Mouse (Mus musculus) MEL-GATA-1-ER (cell line): Measurements from ENCODE around the gene Rsph10b.

Source experiments
- DNase-seq: peaks from one replicate; pipeline ENCODE4 v3.0.0-alpha.2; 2012; ENCODE audit warnings: low read depth; ENCODE audit errors: extremely low read depth

Gene Rsph10b

DNA sequence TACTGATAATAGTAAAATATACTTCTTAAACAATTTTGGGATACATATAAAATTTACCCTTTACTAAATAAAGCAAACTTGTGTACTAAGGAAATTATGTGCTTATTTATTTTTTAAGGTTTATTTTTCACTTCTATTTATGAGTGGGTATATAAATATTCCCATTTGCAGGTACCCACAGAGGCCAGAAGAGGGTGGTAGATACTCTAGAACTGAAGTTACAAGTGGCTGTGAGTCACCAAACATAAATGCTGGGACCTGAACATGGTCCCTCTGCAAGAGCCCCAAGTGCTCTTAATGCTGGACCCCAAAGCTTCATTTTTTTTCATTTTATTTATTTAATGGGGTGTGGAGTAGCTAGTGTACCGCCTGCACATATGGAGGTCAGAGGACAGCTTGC, 1.0 kb downstream of the Rsph10b start:
- no peak for DNase-seq

DNA sequence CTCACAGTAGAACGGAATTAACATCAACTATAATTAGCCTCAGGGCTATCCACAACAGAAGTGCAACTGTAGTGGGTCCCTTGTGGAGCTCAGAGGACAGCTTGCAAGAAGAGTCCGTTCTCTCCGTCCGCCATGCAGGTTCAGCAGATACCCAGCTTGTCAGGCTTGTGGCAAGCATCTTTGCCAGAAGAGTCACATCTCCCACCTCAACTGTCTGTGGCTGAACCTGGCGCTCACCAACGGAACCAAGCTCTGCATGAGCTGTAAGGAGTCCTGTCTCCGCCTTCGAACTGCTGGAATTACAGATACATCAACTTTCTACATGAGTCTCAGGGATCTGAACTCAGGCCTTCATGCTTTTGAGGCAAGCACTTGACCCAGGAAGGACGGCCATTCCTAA, 3.3 kb downstream of the Rsph10b start:
- DNase-seq, result no peak

DNA sequence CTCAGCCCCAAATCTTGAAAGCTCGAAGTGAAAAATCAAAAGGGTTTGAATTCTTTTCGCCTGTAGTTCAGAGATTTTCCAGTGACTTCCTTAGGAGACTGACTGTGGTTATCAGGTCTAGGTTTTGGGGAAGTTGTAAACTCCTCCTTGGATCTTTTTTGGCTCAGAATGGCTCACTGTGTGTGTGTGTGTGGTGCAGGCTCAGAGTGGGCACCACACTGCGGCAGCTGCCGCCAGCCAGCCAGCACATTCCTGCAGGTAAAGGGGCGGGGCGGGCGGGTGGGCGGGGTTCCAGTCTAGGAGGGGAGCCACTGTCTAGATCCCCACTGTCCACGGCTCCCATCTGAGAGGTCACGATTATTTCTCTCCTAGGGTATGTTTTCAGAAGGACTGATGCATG, 8.8 kb downstream of the Rsph10b start:
- DNase-seq, result no peak

DNA sequence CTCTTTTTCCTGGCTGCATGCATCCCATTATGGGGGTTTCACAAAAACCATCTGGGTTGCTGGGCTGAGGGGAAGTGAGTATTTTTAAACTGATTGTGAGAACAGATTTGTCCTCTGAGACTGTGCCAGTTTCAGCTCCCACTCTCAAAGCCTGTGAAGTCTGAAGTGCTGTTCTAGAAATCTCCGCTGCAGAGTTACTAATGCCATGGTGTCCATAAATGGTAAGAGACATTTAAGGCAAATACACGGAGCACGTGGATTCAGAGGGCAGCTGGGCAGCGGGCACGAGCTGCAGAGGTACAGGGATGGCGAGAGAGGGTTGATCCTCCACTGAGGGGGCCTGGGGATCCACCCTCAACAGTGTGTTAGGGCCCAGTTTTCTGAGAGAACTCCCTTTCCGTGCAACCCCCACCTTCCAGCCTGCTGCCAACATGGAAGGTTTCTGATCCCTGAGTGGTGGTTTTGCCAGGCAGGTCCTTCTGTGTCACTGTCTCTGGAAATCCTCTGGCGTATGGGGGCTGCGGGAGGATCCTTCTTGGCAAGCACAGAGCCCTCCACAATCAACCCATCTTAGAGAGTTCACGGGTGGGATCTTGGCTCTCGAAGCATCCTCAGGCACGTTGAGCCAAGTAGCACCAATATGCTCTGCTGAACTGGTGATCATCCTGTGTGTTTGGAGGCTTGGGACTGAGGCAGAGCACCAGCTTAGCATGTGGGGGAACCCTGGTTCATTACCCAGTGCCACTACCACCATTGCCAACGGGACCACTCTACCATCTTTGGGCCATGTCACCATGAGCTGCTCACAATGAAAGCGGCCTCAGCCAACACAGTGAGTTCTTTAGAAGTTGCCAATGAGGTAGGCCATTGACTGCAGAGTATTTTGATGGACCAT, 10.6 kb downstream of the Rsph10b start:
- no peak for DNase-seq

DNA sequence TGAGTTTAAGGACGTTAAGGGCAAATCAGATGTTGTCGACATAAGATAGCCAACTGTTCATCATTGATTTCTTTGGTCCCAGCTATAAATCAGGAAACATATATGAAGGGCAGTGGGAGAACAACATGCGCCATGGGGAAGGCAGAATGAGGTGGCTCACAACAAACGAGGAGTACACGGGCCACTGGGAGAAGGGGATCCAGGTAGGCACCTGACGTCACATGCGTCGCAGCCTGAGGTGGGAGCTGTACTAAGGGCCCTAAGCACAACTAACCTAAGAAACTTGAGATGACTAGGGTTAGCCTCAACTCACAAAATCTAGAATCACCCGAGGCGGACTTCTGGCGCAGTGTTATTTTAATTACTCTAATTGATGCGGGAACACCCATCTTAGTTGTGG, 15.5 kb downstream of the Rsph10b start:
- no peak for DNase-seq

DNA sequence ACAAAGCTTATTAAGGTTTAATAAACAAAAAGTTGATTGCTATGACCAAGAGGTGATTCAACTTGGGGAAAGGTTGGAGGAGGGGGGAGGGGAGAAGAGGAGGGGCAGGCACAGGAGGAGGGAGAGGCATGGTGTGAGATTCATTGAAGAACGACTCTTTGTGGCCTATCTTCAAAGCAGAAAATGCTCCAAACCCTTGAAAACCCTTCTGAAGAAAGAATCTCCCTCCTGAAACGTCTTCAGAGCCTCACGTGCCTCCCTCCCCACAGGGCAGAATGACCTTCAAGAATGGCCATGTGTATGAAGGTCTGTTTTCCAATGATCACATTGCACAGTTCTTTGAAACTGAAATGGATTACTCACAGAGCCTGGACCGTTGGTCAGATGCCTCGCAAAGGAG, 17.2 kb downstream of the Rsph10b start:
- no peak for DNase-seq

DNA sequence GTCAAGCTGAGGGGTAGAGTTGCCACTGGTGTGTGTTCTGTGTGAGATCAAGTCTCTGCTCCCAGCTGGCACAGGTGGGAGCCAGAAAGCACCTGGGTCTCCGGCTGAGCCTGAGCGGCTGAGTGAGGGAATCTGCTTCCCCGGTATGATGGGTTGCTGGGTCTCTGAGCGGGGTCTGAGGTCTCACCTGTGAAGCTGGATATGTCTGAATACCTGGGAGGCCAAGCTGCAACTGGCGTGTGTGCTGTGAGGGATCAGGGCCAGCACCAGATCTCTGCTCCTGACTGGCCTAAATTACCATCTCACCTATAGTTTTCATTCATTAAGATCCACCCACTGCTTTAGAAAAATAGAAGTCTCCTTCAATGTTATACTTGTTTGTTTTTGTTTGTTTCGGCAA, 24.3 kb downstream of the Rsph10b start:
- DNase-seq, result no peak

DNA sequence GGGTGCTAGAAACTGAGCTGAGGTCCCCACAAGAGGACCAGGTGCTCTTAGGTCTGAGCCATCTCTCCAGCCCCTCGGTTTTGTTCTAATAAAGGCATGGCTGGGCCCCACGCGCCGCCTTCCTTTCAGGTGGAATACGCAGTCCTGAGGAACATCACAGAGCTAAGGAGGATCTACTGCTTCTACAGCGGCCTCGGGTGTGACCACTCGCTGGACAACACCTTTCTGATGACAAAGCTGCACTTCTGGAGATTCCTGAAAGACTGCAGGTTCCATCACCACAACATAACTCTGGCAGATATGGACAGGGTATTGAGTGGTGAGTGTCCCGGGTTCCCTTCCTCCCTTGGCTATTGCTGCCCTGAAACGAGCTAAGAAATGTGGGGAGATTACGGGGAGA, 26.7 kb downstream of the Rsph10b start:
- DNase-seq, result no peak

DNA sequence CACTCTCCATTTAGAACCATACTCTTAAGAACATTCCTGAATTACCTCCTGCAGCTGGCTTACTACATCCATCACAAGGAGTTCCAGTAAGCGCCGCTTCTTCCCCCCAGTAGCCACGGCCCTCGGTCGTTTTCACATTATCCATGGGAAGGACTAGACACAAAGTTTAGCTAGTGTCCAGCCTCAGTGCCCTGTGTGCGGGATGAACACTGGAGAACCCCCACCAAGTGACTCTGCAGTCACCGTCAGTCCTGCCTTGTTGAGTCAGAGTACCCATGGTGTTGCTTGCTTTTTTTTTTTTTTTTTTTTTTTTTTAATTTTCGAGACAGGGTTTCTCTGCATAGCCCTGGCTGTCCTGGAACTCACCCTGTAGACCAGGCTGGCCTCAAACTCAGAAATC, 28.3 kb downstream of the Rsph10b start:
- DNase-seq, result no peak

DNA sequence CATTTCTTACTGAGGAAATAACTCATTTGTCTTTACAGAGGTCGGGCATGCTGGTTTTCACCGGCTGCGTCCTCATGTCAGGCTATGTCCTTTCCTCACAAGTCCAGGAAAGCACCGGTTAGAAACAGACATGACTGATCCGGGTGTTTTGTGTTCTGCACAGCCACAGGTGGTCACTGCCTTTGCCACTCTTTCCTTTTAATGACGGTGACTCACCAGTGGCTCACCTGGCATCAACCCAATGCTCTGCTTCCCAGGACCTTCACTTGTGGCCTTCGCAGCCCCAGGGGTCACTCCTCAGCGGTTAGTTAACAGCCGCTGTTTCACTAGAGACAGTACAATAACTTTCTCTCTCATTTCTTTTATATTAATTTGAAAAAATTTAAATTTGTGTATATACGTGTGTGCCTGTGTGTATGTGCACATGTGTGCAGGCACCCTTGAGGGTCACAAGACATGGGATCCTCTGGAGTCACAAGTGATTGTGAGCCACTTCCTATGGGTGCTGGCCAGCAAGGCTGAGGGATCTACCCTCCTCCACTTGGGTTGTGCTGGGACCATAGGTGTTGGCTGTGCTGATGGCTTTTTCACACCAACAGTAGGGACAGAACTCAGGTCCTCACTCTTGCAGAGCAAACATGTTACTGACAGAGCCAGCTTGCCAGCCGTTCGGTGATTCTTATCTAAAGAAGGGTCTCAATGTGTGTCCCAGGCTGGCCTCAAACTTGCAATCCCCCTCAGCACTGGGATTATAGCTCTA, 32.9 kb downstream of the Rsph10b start:
- no peak for DNase-seq

DNA sequence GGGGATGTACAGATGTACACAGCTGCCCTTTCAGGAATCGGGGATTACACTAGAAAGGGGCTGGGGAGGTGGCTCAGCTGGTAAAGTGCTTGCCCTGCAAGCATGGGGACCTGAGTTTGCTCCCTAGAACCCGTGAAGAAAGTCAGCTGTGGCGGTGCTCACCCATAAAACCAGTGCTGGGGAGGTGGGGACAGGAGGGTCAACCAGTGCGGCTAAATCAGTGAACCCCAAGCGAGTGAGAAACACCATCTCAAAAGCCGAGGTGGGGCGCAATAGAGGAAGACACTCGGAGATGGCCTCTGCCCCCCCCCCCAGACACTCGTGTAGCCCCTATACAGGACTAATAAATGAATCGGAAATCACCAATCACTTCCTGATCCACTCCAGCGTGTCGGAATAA, 33.8 kb downstream of the Rsph10b start:
- DNase-seq, result no peak

DNA sequence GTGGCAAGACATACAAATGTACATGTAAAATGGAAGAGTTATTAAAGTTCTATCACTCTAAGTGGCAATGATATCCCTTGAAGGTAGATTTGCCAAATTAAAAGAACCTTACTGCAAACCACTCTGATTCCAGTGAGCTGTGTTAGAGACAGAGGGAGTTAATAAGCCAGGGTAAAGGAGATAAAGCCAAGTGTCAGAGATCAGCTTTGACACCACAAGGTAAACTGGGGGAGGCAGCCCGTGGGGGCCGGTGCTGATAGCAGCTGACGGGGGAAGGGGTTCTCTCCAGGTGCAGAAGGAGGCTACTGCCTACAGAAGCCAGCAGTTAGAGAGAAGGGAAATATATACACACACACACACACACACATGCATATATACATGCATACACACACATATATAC, 39.8 kb downstream of the Rsph10b start:
- no peak for DNase-seq

DNA sequence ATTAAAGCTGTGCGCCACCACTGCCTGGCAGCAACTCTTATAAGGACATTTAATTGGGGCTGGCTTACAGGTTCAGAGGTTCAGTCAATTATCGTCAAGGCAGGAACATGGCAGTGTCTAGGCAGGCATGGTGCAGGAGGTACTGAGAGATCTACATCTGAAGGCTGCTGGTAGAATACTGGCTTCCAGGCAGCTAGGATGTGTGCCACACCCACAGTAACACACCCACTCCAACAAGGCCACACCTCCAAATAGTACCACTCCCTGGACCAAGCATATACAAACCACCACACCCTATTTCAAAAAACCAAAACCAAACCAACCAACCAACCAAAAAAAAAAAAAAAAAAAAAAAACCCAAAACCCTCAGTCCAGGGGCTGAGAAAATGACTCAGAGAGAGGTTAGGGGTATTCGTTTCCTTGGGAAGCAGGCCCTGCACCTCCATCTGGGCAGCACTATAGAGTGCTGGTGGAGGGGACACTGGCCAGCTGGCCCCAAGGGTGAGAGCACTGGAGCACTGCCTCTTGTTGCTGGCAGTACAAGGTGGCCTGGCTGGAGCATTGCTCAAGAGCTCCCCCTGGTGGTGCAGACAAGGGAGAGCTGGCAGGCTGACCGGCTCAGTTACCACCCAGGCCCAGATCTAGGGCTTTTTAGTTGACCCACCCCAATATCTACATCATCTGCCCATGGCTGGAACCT, 42.2 kb downstream of the Rsph10b start:
- DNase-seq, result peak; percentile 43

DNA sequence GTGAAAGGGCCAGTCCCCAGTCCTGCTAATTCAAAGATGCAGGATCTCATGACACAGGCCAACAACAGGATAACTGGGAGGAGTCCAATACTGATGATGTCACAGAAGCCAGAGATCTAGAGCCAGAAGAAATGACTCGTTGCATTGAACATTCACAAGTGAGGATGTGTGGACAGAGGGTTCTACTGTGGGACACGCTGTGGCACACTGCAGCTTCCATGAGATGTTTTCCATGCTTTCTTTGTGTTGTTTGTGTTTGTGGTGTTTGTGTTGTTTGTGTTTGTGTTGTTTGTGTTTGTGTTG, 42.7 kb downstream of the Rsph10b start:
- no peak for DNase-seq

DNA sequence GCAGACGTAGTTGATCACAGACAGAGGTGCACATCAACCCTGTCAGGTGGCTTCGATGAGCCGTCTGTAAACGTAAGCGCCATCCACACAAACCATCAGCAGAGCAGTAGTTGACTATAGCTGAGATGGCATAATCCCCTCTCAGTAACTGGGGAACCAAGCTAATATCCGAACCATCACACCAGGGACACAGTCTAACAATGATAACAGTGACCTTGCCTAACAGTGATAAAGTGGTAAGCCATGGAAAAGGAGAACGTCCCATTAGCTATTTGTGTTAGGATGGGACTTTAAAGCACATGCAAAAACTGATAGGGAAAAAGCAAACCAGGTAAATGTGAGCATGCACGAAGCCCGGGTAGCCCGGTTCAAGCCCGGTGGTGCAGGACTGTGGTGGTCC, 43.4 kb downstream of the Rsph10b start:
- DNase-seq, result no peak

DNA sequence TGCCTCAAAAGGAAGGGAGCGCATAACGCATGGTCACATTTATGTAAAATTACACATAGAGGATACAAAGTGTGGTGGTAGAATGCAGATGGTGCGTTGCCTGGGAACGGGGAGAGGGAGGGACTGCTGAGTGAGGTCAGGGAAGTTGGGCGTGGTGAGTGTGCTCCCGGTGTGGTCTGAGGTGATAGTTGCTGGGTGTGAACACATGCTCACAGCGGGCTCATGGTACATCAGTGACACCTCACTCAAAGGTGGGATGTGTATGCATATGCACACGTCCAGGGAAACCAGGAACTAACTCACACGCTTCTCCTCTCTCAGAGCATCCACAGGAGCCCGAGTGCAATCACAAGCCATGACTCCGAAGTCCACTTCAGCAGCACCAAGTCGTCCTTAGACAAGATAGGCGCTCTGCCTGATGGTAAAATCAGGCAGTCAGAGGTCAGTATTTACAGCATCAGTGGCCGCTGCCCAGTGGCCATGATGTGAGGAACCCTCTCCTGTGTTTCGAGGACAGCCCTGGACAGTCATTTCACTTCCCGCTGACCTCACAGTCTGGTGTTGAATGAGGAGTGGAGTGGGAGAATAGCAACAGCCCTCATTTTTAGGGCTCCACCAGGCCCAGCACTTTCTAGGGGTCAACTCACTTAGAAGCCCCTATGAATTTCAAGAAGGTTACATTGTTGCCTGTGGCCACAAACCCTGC, 44.0 kb downstream of the Rsph10b start:
- no peak for DNase-seq

DNA sequence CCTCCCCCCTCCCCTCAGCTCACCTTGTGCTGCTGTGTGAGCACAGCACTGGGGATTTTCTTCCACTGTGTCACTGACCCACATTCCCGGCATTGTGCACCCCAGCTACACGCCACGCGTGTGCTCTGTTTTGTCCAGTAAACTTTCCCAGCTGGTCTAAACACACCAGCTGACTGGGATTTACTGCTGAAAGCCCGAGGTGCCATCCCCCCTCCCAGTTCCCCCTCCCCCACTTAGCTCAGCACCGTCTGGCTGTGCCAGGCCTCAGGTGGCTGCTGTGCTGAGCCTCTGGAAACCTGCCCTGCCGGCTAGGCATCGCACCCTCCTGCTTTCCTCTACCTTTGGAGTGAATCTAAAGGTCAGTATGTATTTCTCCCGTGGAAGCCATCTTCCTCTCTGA, 48.0 kb downstream of the Rsph10b start:
- DNase-seq, result no peak

DNA sequence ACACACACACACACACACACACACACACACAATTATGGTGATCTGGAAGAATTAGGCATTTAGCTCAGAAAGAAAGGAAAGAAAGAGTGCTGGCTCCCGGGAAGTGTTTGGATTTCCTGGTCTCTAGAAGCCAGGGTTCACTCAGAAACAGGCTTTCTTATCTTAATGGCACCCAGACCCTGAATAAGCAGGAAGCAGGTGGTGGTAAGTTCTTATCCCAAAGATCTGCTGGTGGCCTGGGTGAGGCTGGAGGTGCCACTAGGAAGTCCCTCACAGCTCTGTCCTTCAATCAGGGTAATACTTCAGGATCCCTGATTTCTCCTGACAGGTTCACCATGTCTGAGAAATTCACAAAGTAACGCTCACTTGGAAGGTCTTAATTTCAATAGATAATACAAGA, 49.5 kb downstream of the Rsph10b start:
- no peak for DNase-seq

DNA sequence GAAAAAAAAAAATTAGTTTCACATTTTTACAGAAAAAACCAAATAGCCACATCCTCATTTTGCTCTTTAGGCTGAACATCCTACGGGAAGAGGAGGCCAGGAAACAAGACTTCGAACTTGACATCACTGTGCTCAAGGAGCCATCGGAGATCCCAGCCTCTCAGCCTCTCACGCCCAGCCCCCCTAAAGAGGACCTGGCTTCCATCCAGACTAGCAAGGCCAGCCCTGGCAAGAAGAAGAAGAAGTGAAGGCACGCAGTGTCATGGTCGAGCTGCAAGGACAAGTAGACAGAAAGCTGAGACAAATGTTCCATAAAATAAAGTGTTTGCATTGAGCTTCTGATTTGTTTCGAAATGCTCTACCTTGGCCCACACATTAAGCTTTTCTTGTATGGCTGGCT, 52.5 kb downstream of the Rsph10b start:
- no peak for DNase-seq

DNA sequence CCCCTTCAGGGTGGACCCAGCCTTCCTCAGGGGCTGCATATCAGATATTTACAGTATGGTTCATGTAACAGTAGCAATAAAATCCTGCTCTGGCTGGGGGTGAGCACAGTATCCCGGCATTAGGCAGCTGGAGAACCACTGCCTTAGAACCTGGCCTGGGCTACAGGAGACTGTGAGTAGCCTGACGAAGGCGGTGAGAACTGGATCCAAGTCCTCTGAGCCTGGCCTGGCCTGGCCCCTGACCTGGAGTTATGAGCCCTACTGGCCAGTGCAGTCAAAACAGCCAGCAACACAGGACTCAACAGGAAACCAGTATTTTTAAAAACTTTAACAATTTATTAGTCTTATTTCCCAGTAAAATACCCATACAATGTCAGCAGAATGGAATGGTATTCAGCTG, 54.8 kb downstream of the Rsph10b start:
- no peak for DNase-seq

DNA sequence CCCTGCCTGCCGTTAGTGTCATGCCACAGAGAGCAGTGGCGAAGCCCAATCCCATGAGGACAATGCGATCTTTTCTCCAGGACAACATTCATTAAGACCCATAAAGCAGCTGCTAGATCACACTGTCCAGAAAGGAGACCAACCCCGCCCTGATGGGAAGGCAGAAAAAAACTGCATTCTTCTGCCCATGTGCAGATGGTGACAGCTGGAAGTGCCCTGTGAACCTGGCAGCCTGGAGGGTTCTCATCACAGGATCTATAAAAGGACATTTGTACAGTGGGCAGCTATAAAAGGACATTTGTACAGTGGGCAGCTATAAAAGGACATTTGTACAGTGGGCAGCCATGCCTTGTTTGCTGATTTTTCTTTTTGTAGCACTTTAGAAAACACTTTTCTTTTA, 56.2 kb downstream of the Rsph10b start:
- no peak for DNase-seq

DNA sequence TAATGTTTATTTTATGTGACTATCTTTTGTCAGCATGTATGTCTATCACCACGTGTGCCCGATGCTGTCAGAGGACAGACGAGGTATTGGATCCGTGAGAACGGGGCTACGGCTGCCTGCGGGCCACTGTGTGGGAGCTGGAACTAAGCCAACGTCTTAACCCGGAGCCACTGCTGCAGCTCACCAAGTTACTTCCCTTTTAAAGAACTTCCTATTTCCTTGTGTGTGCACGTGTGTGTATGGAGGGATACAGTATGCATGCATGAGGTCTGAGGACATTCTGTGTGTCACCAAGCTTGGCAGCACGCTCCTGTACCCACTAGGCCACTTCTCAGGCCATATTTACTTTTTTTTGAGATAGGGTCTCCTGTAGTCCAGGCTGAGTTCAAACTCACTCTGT, 57.3 kb downstream of the Rsph10b start:
- DNase-seq, result peak; percentile 75
